Mouse (Mus musculus) gonadal fat pad, adult 2 months (tissue): ENCODE results near the gene Map2. TPM values are rescaled to one million over a fixed set of nuclear protein-coding genes. Genes with fewer than 3 reads are reported as not detected.

ENCODE experiments used
- DNase-seq: peaks from one replicate; pipeline ENCODE4 v3.0.0-alpha.2; 2012; ENCODE audit warnings: low read depth
- polyA plus RNA-seq: library from polyadenylated mRNA; depleted of rRNA; stranded (reverse); fragments of >200 nt; gene quantifications from 2 replicates; pipeline ENCODE4 v1.2.3, GENCODE M21; 2012

Map2 gene
- polyA plus RNA-seq, 1 experiment, result 2.1 TPM

DNA sequence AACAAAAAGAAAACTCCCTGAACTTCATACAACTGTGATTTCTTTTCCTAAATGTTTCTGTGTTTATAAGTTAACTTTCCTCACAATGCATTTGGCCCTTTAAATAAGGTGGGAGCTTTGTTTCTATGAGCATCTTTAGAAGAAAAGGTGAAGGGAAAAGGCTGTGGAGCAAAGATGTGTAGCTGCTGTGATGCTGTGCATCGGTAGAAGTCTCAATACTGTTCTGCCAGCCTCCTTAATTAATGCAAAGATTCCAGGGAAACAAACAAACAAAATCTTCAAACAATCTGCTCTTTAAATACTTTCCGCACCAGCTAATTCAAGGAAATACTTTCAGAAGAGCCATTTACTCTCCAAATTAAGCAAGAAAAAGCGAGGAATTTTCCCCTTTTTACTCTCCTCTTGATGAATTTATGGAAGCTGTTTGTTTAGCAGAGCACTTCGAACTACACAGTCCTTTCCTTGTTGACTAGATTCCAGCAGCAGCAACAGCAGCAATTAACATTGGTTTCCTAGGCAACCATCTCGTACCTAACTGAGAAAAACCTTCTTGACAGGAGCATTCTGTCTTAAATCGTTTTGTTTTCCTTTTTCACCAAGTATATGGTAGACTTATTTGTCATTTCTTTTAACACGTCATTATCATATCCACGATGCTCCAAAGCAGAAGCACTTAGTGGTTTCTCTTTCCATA is 220.0 kb downstream of the Map2 start:
- DNase-seq, result no peak

DNA sequence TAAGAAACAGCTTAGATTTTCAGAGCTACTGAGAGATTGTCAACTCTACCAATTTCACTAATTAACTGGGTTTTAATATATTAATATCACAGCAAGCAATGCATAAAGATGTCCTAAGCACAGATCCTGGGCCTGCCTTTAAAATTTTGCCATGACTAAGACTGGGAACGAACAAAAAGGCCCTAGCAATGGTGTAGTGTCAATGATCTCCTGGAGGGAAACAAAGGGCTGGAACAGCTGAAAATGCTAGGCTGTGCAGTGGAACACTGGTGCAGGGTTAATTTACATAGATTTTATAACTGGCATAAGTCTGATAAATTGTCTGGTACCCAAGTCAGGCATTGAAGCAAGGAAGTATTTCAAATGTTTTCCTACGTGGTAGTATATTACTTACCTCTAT is 220.8 kb downstream of the Map2 start:
- DNase-seq, result no peak

DNA sequence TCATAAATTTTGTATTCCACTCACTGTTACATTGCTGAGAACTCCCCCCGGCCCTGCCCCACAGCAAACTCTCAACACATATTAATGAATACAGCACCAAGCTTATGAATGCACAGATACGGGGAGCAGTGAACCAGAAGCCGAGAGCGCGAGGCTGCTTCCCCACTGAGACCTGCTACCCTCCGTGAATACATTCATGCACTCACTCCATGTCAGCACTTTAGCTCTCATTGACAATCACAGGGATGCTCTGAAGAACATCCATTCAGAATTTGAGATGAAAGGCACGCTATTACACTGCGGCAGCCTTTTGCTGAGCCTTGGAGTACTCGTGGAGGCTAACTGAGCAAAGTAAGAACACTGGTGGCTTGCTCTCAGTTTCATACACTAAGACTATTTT is 226.8 kb downstream of the Map2 start:
- DNase-seq, result no peak

- DNase-seq, result no peak
Measured at GRCm38 (mm10) chr1:66407270-66407967, 232.3 kb downstream of the Map2 start.

DNA sequence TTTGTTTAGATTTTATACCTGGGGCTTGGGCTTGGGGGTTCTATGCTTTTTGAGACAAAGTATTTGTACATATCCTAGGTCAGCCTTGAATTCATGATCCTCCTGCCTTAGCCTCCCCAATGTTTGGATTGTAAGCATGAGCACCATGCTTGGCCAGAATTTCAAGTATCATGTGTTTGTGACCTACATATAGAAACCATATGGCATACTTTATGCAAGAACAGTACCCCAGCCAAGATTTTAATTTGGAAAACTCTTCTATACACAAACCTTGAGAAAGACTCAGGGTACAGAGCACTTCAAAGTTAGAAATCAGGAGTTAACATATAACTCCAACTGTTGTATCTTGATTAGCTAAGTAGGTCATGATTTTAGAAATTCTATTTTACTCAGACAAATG is 243.3 kb downstream of the Map2 start:
- no peak for DNase-seq

GRCm38 (mm10) chr1:66426073-66426472 is 251.0 kb downstream of the Map2 start:
- no peak for DNase-seq

DNA sequence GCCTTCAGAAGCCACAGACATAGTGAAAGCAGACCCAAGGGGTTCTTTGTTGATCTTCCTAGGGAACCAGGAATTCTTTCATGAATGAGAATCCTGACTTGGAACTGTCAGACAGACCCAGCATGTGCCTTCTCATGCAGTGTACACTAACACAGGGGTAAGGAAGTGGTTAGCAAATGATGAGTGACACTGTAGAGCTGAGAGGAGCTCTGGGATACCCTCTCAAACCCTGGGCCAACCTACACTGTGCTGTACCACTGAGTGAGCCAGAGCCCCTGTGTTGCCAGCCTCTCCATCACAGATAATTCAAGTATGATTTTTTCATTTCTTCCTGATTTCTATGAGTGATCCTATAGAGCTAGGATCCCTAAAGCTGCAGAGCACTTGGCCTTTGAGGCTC is 255.9 kb downstream of the Map2 start:
- DNase-seq, result no peak

- no peak for DNase-seq
Measured at GRCm38 (mm10) chr1:66431472-66431871, 256.4 kb downstream of the Map2 start.

- DNase-seq, result no peak
Measured at GRCm38 (mm10) chr1:66438069-66438468, 263.0 kb downstream of the Map2 start.

DNA sequence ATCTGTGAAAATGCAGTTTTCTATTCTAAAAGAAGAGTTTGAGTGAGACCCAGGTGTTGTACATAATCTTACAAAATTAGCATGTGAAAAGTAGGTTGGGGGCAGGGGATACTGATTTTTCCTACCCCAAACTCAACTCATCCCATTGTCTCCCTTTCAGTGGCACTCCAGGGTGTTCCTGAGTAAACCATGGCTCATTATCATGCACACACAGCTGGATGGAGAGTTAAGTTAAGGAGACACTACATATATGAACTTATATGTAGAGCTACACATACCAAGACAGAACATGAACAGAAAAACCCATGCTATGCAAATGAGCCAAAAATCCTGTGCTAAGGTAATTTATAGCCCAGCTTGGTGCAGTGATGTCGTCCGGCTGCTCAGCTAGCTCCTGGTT is 267.8 kb downstream of the Map2 start:
- DNase-seq, result no peak

- DNase-seq, result no peak
Measured at GRCm38 (mm10) chr1:66449471-66449870, 274.4 kb downstream of the Map2 start.

DNA sequence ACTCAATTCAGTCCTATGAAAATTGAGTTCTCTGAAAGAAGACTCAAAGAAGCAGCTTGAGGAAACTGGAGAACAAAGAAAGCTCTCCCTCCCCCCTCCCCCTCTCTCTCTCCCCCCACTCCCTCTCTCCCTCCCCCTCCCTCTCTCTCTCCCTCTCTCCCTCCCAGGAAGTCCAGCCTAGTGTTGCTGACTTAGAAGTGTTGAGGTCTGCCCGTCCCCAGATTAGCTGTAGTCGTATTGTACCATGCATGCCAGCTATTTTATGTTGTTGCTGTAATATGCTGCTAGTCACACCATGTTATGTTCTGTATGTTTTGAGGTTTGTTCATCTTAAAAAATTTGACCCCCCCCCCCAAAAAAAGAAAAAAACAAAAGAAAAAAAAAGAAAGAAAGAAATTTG is 281.5 kb downstream of the Map2 start:
- no peak for DNase-seq

GRCm38 (mm10) chr1:66457747-66458146 is 282.7 kb downstream of the Map2 start:
- DNase-seq, result no peak

GRCm38 (mm10) chr1:66459394-66459793 is 284.3 kb downstream of the Map2 start:
- no peak for DNase-seq

DNA sequence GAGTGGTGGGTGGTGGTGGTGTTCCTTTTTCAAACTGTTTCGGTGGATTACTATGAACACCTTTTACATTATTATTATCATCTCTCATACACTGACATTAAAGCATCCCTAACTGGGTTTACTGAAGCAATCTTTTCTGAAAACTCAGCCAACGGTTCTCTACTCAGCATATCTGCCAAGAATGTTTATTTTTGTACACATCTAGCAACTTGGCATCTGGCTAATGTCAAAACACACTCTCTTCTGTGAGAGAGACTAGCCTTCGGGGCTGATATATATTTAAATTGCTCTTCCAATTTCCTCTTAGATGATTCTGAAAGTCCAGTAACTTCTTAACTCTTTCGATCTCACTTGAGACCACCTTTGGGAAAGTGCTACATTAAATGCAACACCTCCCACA is 285.8 kb downstream of the Map2 start:
- DNase-seq, result no peak

- DNase-seq, result no peak
Measured at GRCm38 (mm10) chr1:66467821-66468703, 293.0 kb downstream of the Map2 start, which contains the start of gene Unc80. Unc80 (plus strand) TSS chr1:66468367.

- DNase-seq, result no peak
Measured at GRCm38 (mm10) chr1:66468704-66469020, 293.6 kb downstream of the Map2 start.

GRCm38 (mm10) chr1:66482751-66483150 is 307.7 kb downstream of the Map2 start:
- DNase-seq, result no peak
